Mouse (Mus musculus) heart, postnatal 0 days (tissue): ENCODE results near the gene Asz1.

Source experiments
- CTCF ChIP-seq: IDR thresholded peaks from 2 replicates; pipeline ENCODE4 v1.5.1; 2016; ENCODE audit warnings: antibody characterized with exemption, control low read depth, low read depth
- EP300 ChIP-seq: IDR thresholded peaks from 2 replicates; pipeline ENCODE4 v1.6.1; 2016; ENCODE audit warnings: antibody characterized with exemption, low read depth

GRCm38 (mm10) chr6:18029746-18030656 is 78.9 kb downstream of the Asz1 start, which contains the start of gene Wnt2:
- TF ChIP-seq CTCF (no peak), EP300 (no peak)
